Mouse (Mus musculus): ENCODE results near the gene Snap47.

- TF ChIP-seq CTCF (conservative IDR thresholded peaks at IDR 0.05; ENCODE audit: insufficient read depth, insufficient read length, low read depth, low read length) (no peak), POLR2A (IDR thresholded peaks at IDR 0.05; ENCODE audit: low read depth, low read length) (no peak)
These were observed 53.2 kb downstream of the Snap47 start for GRCm38 (mm10) chr11:59397536-59398371.

Data from kidney, adult 2 months (tissue).